Mouse (Mus musculus) testis, adult 2 months (tissue): ENCODE results near the gene Ppp1r37.

Experiments used
- CTCF ChIP-seq: fragments of 200-500 bp; IDR thresholded peaks from 2 replicates; pipeline ENCODE4 v1.5.1; 2012; ENCODE audit warnings: low read depth, mild to moderate bottlenecking, inconsistent platforms, low read length, moderate library complexity; ENCODE audit not compliant: control insufficient read depth, insufficient read depth, insufficient replicate concordance
- POLR2A ChIP-seq: fragments of 200-500 bp; IDR thresholded peaks from 2 replicates; pipeline ENCODE4 v1.6.1; 2012; ENCODE audit warnings: low read depth, mild to moderate bottlenecking, inconsistent platforms, low read length, moderate library complexity; ENCODE audit not compliant: control insufficient read depth

DNA sequence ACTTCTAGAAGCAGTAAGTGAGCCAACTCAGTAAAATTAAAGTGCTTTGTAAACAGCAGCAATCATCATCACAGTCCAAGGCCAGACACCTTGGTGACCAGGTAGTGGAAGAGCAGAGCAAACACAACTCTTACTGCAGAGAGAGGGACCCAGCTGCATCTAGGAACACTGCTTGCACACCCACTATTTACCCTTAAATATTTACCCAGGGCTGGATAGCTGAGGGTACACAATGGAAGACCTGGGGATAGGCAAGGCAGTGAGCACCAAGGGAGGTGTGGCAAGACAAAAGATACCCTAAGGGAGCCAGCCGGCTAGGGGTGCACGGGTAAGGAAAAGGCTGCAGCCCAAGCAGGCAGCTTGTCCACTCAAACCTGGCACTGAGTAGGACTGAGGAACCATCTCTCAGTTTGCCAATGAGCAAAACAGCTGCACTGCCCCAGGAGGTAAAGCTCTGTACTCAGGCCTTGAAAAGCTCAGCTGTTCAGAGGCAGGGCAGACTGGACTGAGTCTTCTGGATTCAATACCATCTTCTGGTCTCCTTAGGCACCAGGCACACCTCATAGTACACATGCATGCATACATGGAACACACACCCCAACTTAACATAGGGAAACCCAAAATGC lies 15.4 kb downstream of the Ppp1r37 start:
- TF ChIP-seq CTCF (no peak), POLR2A (no peak)
